Mouse (Mus musculus) kidney, postnatal 0 days (tissue): ENCODE data around the gene Mycbp2. TPM values are rescaled to one million over a fixed set of nuclear protein-coding genes. Genes with fewer than 3 reads are reported as not detected.

ENCODE experiments used
- ATAC-seq: fragments of 200-750 bp; cut with Nextera tagmentation; replicated peaks from 2 replicates; pipeline ENCODE4 v1.8.0; 2017; ENCODE audit warnings: low read depth, moderate number of reproducible peaks, moderate TSS enrichment, moderate library complexity; ENCODE audit not compliant: low FRiP score
- DNase-seq: peaks from one replicate; pipeline ENCODE4 v3.0.0-alpha.2; 2016; ENCODE audit warnings: low spot score
- H3K27ac ChIP-seq: fragments of 300-500 bp; sonication (generic); 2 replicates; pipeline ENCODE4 v1.5.1; 2014; ENCODE audit warnings: mild to moderate bottlenecking
- H3K27me3 ChIP-seq: fragments of 300-500 bp; sonication (generic); 2 replicates; pipeline ENCODE4 v1.6.1; 2014; ENCODE audit warnings: low read length, mixed read lengths; ENCODE audit not compliant: insufficient read depth
- H3K36me3 ChIP-seq: fragments of 300-500 bp; sonication (generic); 2 replicates; pipeline ENCODE4 v1.6.1; 2014; ENCODE audit warnings: low read length, mixed read lengths; ENCODE audit not compliant: insufficient read depth
- H3K4me1 ChIP-seq: fragments of 300-500 bp; sonication (generic); replicated peaks from 2 replicates; pipeline ENCODE4 v1.6.1; 2014; ENCODE audit warnings: antibody characterized with exemption, low read length, mixed read lengths; ENCODE audit not compliant: insufficient read depth
- H3K4me2 ChIP-seq: fragments of 300-500 bp; sonication (generic); 2 replicates; pipeline ENCODE4 v1.6.1; 2014; ENCODE audit warnings: mild to moderate bottlenecking, low read length, moderate library complexity, mixed read lengths
- H3K4me3 ChIP-seq: fragments of 300-500 bp; sonication (generic); replicated peaks from 2 replicates; pipeline ENCODE4 v1.5.1; 2014; ENCODE audit warnings: low read depth, low read length
- H3K9ac ChIP-seq: fragments of 300-500 bp; sonication (generic); 2 replicates; pipeline ENCODE4 v1.6.1; 2014; ENCODE audit warnings: low read depth, low read length
- H3K9me3 ChIP-seq: fragments of 300-500 bp; sonication (generic); replicated peaks from 2 replicates; pipeline ENCODE4 v1.6.1; 2016; ENCODE audit warnings: low read length, inconsistent platforms, mixed read lengths
- CTCF ChIP-seq: IDR thresholded peaks from 2 replicates; pipeline ENCODE4 v1.5.1; 2016; ENCODE audit warnings: antibody characterized with exemption, low read depth, mild to moderate bottlenecking, moderate library complexity
- WGBS: fragments of 180-500 bp; shearing (Covaris S2); extraction: QIAGEN DNeasy Blood & Tissue Kit; methylation state at CpG from one replicate; pipeline ENCODE4 v1.1.7; 2014; 5-methylcytosine and 5-hydroxymethylcytosine counted together
- polyA plus RNA-seq: library from polyadenylated mRNA; unstranded; fragments of >200 nt; fragmentation: Nextera tagmentation; extraction: Ambion mirVana; gene quantifications from 2 replicates; pipeline ENCODE4 v1.2.1, GENCODE M21; 2015

Mycbp2 gene
- polyA plus RNA-seq, 1 experiment from 2014 or later = 19.2 TPM

GRCm38 (mm10) chr14:103234770-103235169 is 111.8 kb downstream of the Mycbp2 start:
- Histone ChIP-seq H3K36me3 (peaks cover 9% of the 10 kb centered on the region; the same call in 1 of the 2 replicates), H3K4me3 (no peak overlapping the region), H3K27ac (no peak overlapping the region), H3K4me1 (no peaks in the 10 kb centered on the region), H3K4me2 (no peak overlapping the region), H3K9me3 (no peaks in the 10 kb centered on the region), H3K27me3 (no peaks in the 10 kb centered on the region), H3K9ac (no peak overlapping the region)
- TF ChIP-seq CTCF = no peak
- ATAC-seq (no peak), DNase-seq (no peak)
- 91% methylated on average over 6 of the region's 6 CpGs for WGBS

GRCm38 (mm10) chr14:103233640-103234593 is 112.7 kb downstream of the Mycbp2 start:
- TF ChIP-seq CTCF = no peak
- WGBS = 74% methylated on average over 12 of the region's 12 CpGs
- DNase-seq (no peak), ATAC-seq (no peak)
- no peaks in the 10 kb centered on the region for H3K4me1 ChIP-seq
- no peaks in the 10 kb centered on the region for H3K9me3 ChIP-seq
- H3K9ac ChIP-seq = no peak overlapping the region
- H3K4me3 ChIP-seq = no peak overlapping the region
- no peak overlapping the region for H3K4me2 ChIP-seq
- peaks cover 9% of the 10 kb centered on the region; the same call in 1 of the 2 replicates for H3K36me3 ChIP-seq
- H3K27me3 ChIP-seq = no peaks in the 10 kb centered on the region
- no peak overlapping the region for H3K27ac ChIP-seq

GRCm38 (mm10) chr14:103222356-103222755 is 124.3 kb downstream of the Mycbp2 start:
- Histone ChIP-seq H3K36me3 (peaks cover 21% of the 10 kb centered on the region; the same call in 1 of the 2 replicates), H3K9ac (no peak overlapping the region), H3K27ac (no peak overlapping the region), H3K9me3 (no peaks in the 10 kb centered on the region), H3K4me2 (no peak overlapping the region), H3K27me3 (no peaks in the 10 kb centered on the region), H3K4me3 (no peak overlapping the region), H3K4me1 (no peaks in the 10 kb centered on the region)
- ATAC-seq = no peak
- no peak for TF ChIP-seq CTCF
- DNase-seq = no peak
- WGBS = 66% methylated on average over 2 of the region's 2 CpGs

GRCm38 (mm10) chr14:103221751-103222150 is 124.9 kb downstream of the Mycbp2 start:
- no peaks in the 10 kb centered on the region for H3K4me1 ChIP-seq
- H3K36me3 ChIP-seq = peaks cover 21% of the 10 kb centered on the region; the same call in 1 of the 2 replicates
- no peak overlapping the region for H3K9ac ChIP-seq
- no peak overlapping the region for H3K4me3 ChIP-seq
- H3K9me3 ChIP-seq = no peaks in the 10 kb centered on the region
- H3K27ac ChIP-seq = no peak overlapping the region
- no peaks in the 10 kb centered on the region for H3K27me3 ChIP-seq
- WGBS = 86% methylated on average over 3 of the region's 3 CpGs
- DNase-seq (no peak), ATAC-seq (no peak)
- no peak overlapping the region for H3K4me2 ChIP-seq
- TF ChIP-seq CTCF = no peak

GRCm38 (mm10) chr14:103216331-103216730 is 130.3 kb downstream of the Mycbp2 start:
- H3K9ac ChIP-seq = no peak overlapping the region
- no peak overlapping the region for H3K4me2 ChIP-seq
- no peak for ATAC-seq
- no peak for DNase-seq
- H3K4me3 ChIP-seq = no peak overlapping the region
- H3K27ac ChIP-seq = no peak overlapping the region
- no peak for TF ChIP-seq CTCF
- H3K9me3 ChIP-seq = no peaks in the 10 kb centered on the region
- peaks cover 18% of the 10 kb centered on the region for H3K36me3 ChIP-seq
- H3K27me3 ChIP-seq = no peaks in the 10 kb centered on the region
- H3K4me1 ChIP-seq = no peaks in the 10 kb centered on the region
- WGBS = 85% methylated on average over 3 of the region's 3 CpGs

GRCm38 (mm10) chr14:103186658-103187057 is 160.0 kb downstream of the Mycbp2 start:
- ATAC-seq (no peak), DNase-seq (no peak)
- Histone ChIP-seq H3K27ac (no peak overlapping the region), H3K4me3 (no peak overlapping the region), H3K9me3 (no peaks in the 10 kb centered on the region), H3K4me2 (no peak overlapping the region), H3K9ac (no peak overlapping the region), H3K27me3 (no peaks in the 10 kb centered on the region), H3K36me3 (peaks cover 28% of the 10 kb centered on the region), H3K4me1 (no peaks in the 10 kb centered on the region)
- WGBS = 82% methylated on average over 3 of the region's 3 CpGs
- no peak for TF ChIP-seq CTCF
